11 mouse cellular contexts compared by ENCODE assay signal in genomic region chr17:84959665-84960020, GRCm38 (mm10). TPM values are rescaled to one million over a fixed set of nuclear protein-coding genes. Genes with fewer than 3 reads are reported as not detected.
DNase-seq lines count a peak whose midpoint lies in the region; ATAC-seq and TF ChIP-seq lines count a peak whose summit lies in the region.
"Had no signal": no experiment of that assay in that cellular context is flagged by ENCODE, and none has a peak within 500 bp of the region (broad histone marks: within the 10 kb centered on the region; RNA-seq: fewer than 3 reads in every experiment).

No protein-coding gene starts in this region.

- peaks cover 15% of the 10 kb centered on the region for H3K4me1 ChIP-seq in embryonic facial prominence, embryonic 14.5 days (ENCODE audit: control insufficient read depth, insufficient read depth, low read length)
- peaks cover 23% of the 10 kb centered on the region for H3K4me1 ChIP-seq in intestine, embryonic 14.5 days (replicated peaks; ENCODE audit: control insufficient read depth, insufficient read depth, low read length)
- peaks cover 14% of the 10 kb centered on the region for H3K4me1 ChIP-seq in midbrain, postnatal 0 days (ENCODE audit: insufficient read depth, low read length)

- WGBS in embryonic facial prominence, embryonic 14.5 days, result 62% methylated on average over 3 of the region's 3 CpGs
- WGBS in intestine, embryonic 14.5 days, result 42% methylated on average over 3 of the region's 3 CpGs
- 61% methylated on average over 3 of the region's 3 CpGs for WGBS in midbrain, postnatal 0 days

- no peaks in the 10 kb centered on the region for H3K27me3 ChIP-seq in embryonic facial prominence, embryonic 14.5 days (replicated peaks; ENCODE audit: control insufficient read depth, insufficient read depth, low read length)
- H3K27me3 ChIP-seq in intestine, embryonic 14.5 days (replicated peaks; ENCODE audit: control insufficient read depth, insufficient read depth, low read length), result no peaks in the 10 kb centered on the region
- H3K27me3 ChIP-seq in midbrain, postnatal 0 days (ENCODE audit: insufficient read depth, low read length), result no peaks in the 10 kb centered on the region

- H3K4me2 ChIP-seq in embryonic facial prominence, embryonic 14.5 days (ENCODE audit: low read depth, low read length), result peak overlapping the region; percentile 68
- peak overlapping the region; percentile 92 for H3K4me2 ChIP-seq in intestine, embryonic 14.5 days (ENCODE audit: low read length)
- peak overlapping the region; percentile 56 for H3K4me2 ChIP-seq in midbrain, postnatal 0 days (ENCODE audit: low read depth, low read length, poor library complexity, severe bottlenecking)

- H3K4me3 ChIP-seq in layer of hippocampus, adult 2 months, result peak overlapping the region; percentile 85
- H3K4me3 ChIP-seq in embryonic facial prominence, embryonic 14.5 days (ENCODE audit: low read depth, low read length), result peak overlapping the region; percentile 96
- peak overlapping the region; percentile 82 for H3K4me3 ChIP-seq in intestine, embryonic 14.5 days (ENCODE audit: low read depth, low read length)
- peak overlapping the region; percentile 97 for H3K4me3 ChIP-seq in midbrain, postnatal 0 days (ENCODE audit: low read depth, low read length)

- H3K27ac ChIP-seq in layer of hippocampus, adult 2 months, result peak overlapping the region; percentile 98
- no peak overlapping the region for H3K27ac ChIP-seq in embryonic facial prominence, embryonic 14.5 days (replicated peaks; ENCODE audit: low read depth, low read length)
- no peak overlapping the region for H3K27ac ChIP-seq in intestine, embryonic 14.5 days (ENCODE audit: low read depth)
- H3K27ac ChIP-seq in midbrain, postnatal 0 days (ENCODE audit: low read depth, low read length), result no peak overlapping the region
- H3K27ac ChIP-seq: macrophage had no signal

- DNase-seq in layer of hippocampus, adult 2 months (ENCODE audit: low spot score in 2 of 2), result no peak
- DNase-seq in layer of hippocampus, adult 9-10 months (ENCODE audit: low spot score), result no peak
- DNase-seq in embryonic facial prominence, embryonic 14.5 days (ENCODE audit: low spot score), result no peak
- DNase-seq in intestine, embryonic 14.5 days (ENCODE audit: low spot score), result no peak
- no peak for DNase-seq in midbrain, postnatal 0 days (ENCODE audit: low spot score)
- DNase-seq in layer of hippocampus, adult 18-20 months (ENCODE audit: low spot score in 2 of 2), result no peak
- no peak for DNase-seq in adrenal gland, postnatal 25 days
- DNase-seq in left cerebral cortex, adult 8-10 months (ENCODE audit: low spot score in 2 of 2), result no peak
- DNase-seq: embryo, embryonic 11 days; thymus, postnatal 14 days had no signal

- no peak for ATAC-seq in embryonic facial prominence, embryonic 14.5 days (ENCODE audit: low read depth)
- no peak for ATAC-seq in intestine, embryonic 14.5 days (replicated peaks; ENCODE audit: low FRiP score, low TSS enrichment, low read depth)
- no peak for ATAC-seq in midbrain, postnatal 0 days (ENCODE audit: low FRiP score)

- TF ChIP-seq CTCF in layer of hippocampus, adult 2 months (conservative IDR thresholded peaks at IDR 0.05), result no peak
- TF ChIP-seq CTCF in midbrain, postnatal 0 days (IDR thresholded peaks at IDR 0.05), result no peak

- no peaks in the 10 kb centered on the region for H3K36me3 ChIP-seq in embryonic facial prominence, embryonic 14.5 days (ENCODE audit: control insufficient read depth, insufficient read depth, low read length)
- H3K36me3 ChIP-seq in intestine, embryonic 14.5 days (ENCODE audit: control insufficient read depth, insufficient read depth, low read length), result no peaks in the 10 kb centered on the region
- no peaks in the 10 kb centered on the region for H3K36me3 ChIP-seq in midbrain, postnatal 0 days (ENCODE audit: insufficient read depth, low read length)

- no peaks in the 10 kb centered on the region for H3K9me3 ChIP-seq in embryonic facial prominence, embryonic 14.5 days (ENCODE audit: control insufficient read depth, low read length)
- H3K9me3 ChIP-seq in intestine, embryonic 14.5 days (ENCODE audit: control insufficient read depth, low read length), result no peaks in the 10 kb centered on the region
- no peaks in the 10 kb centered on the region for H3K9me3 ChIP-seq in midbrain, postnatal 0 days (ENCODE audit: low read length)

- H3K9ac ChIP-seq in embryonic facial prominence, embryonic 14.5 days (ENCODE audit: low read depth, low read length), result 0 out of 2 replicates have a peak overlapping the region, but pooled peaks have one; percentile 95
- peak overlapping the region; percentile 98; the same call in 1 of the 2 replicates for H3K9ac ChIP-seq in intestine, embryonic 14.5 days (ENCODE audit: low read length)
- H3K9ac ChIP-seq in midbrain, postnatal 0 days (replicated peaks; ENCODE audit: low read length, poor library complexity, severe bottlenecking), result 0 out of 2 replicates have a peak overlapping the region, but pooled peaks have one; percentile 19

RNA-seq across cellular contexts. Expression of gene Ppm1b, which starts 3.1 kb away (rescaled TPM):
- total RNA-seq in layer of hippocampus, adult 2 months (2021), result 100 to 1,000 TPM; 117 to 120 TPM
- polyA plus RNA-seq in embryonic facial prominence, embryonic 14.5 days (2014; fragmentation: Nextera tagmentation; extraction: Ambion mirVana), result 72.6 and 73.7 TPM in 2 replicates
- polyA plus RNA-seq in intestine, embryonic 14.5 days (2014; fragmentation: Nextera tagmentation; extraction: Ambion mirVana), result 86.4 and 91.4 TPM in 2 replicates
- 51.9 and 63.1 TPM in 2 replicates for total RNA-seq in midbrain, postnatal 0 days (2014; rRNA removed)
- 52.9 and 54.7 TPM in 2 replicates for polyA plus RNA-seq in midbrain, postnatal 0 days (2015; fragmentation: Nextera tagmentation; extraction: Ambion mirVana)
- 100 to 1,000 TPM; 126 to 127 TPM for total RNA-seq in layer of hippocampus, adult 18-20 months (2021)
- 143 and 172 TPM in 2 replicates for total RNA-seq in adrenal gland, postnatal 25 days (2021)
- total RNA-seq in left cerebral cortex, adult 8-10 months (2022), result 100 to 1,000 TPM; 135 to 146 (median 141) TPM

Comparison
In these comparisons a context has a peak if more than half of its experiments do, and no peak if none do; other contexts are left out.
1. H3K9ac ChIP-seq: peak in every context shown above with its lines; median percentile 98 in intestine, embryonic 14.5 days; 95 in embryonic facial prominence, embryonic 14.5 days; 19 in midbrain, postnatal 0 days.